Mouse (Mus musculus): Measurements from ENCODE around the gene Tph1. TPM values are rescaled to one million over a fixed set of nuclear protein-coding genes. Genes with fewer than 3 reads are reported as not detected.

The Tph1 gene
- polyA plus RNA-seq, 1 experiment from 2014 or later: 2.5 TPM

Other genes starting within 250 kb of the Tph1 start
- gene Sergef, start 32.7 kb downstream of the Tph1 start, polyA plus RNA-seq (2015; fragmentation: Nextera tagmentation; extraction: Ambion mirVana): 15.5 and 16.5 TPM in 2 replicates
- gene Saal1, start 38.1 kb upstream of the Tph1 start, polyA plus RNA-seq (2015; fragmentation: Nextera tagmentation; extraction: Ambion mirVana): 27.3 and 28.9 TPM in 2 replicates
- 0.50 and 0.67 TPM in 2 replicates for gene Saa3, start 43.2 kb upstream of the Tph1 start, polyA plus RNA-seq (2015; fragmentation: Nextera tagmentation; extraction: Ambion mirVana)
- not detected in 2 replicates for gene Saa4, start 60.1 kb upstream of the Tph1 start, polyA plus RNA-seq (2015; fragmentation: Nextera tagmentation; extraction: Ambion mirVana)
- 1.2 and 1.9 TPM in 2 replicates for gene Saa1, start 70.4 kb upstream of the Tph1 start, polyA plus RNA-seq (2015; fragmentation: Nextera tagmentation; extraction: Ambion mirVana)
- gene Saa2, start 79.3 kb upstream of the Tph1 start, polyA plus RNA-seq (2015; fragmentation: Nextera tagmentation; extraction: Ambion mirVana): 0.41 and 0.78 TPM in 2 replicates
- gene Hps5, start 123.5 kb upstream of the Tph1 start, polyA plus RNA-seq (2015; fragmentation: Nextera tagmentation; extraction: Ambion mirVana): 20.8 and 23.2 TPM in 2 replicates
- gene Gtf2h1, start 123.6 kb upstream of the Tph1 start, polyA plus RNA-seq (2015; fragmentation: Nextera tagmentation; extraction: Ambion mirVana): 49.8 and 52.4 TPM in 2 replicates
- gene Ldha, start 168.9 kb upstream of the Tph1 start, polyA plus RNA-seq (2015; fragmentation: Nextera tagmentation; extraction: Ambion mirVana): 1,928 and 2,051 TPM in 2 replicates
- 0.26 TPM in 1 of 2 replicates, not detected in the other for gene Ldhc, start 188.7 kb upstream of the Tph1 start, polyA plus RNA-seq (2015; fragmentation: Nextera tagmentation; extraction: Ambion mirVana)
- gene Tsg101, start 247.4 kb upstream of the Tph1 start, polyA plus RNA-seq (2015; fragmentation: Nextera tagmentation; extraction: Ambion mirVana): 161 and 169 TPM in 2 replicates